Mouse (Mus musculus) midbrain, postnatal 0 days (tissue): ENCODE data around the gene Gm7861. TPM values are rescaled to one million over a fixed set of nuclear protein-coding genes. Genes with fewer than 3 reads are reported as not detected.
"Not testable (repeated sequence)": the region's sequence is repeated elsewhere in the genome, so short reads cannot be mapped to it uniquely, and the experiment has no call there.

Source experiments
- ATAC-seq: fragments of 200-750 bp; cut with Nextera tagmentation; 2 replicates; pipeline ENCODE4 v1.8.0; 2017; ENCODE audit warnings: moderate number of reproducible peaks, mild to moderate bottlenecking, moderate TSS enrichment, moderate library complexity; ENCODE audit not compliant: low FRiP score
- DNase-seq: peaks from one replicate; pipeline ENCODE4 v3.0.0-alpha.2; 2015; ENCODE audit warnings: low spot score
- H3K27ac ChIP-seq: fragments of 300-500 bp; sonication (generic); 2 replicates; pipeline ENCODE4 v1.5.1; 2014; ENCODE audit warnings: low read depth, mild to moderate bottlenecking, low read length, mixed read lengths
- H3K27me3 ChIP-seq: fragments of 300-500 bp; sonication (generic); 2 replicates; pipeline ENCODE4 v1.6.1; 2014; ENCODE audit warnings: low read length, control low read depth, mixed read lengths; ENCODE audit not compliant: insufficient read depth
- H3K36me3 ChIP-seq: fragments of 300-500 bp; sonication (generic); 2 replicates; pipeline ENCODE4 v1.6.1; 2014; ENCODE audit warnings: low read length, control low read depth, mixed read lengths; ENCODE audit not compliant: insufficient read depth
- H3K4me1 ChIP-seq: fragments of 300-500 bp; sonication (generic); 2 replicates; pipeline ENCODE4 v1.6.1; 2014; ENCODE audit warnings: mild to moderate bottlenecking, control low read depth, antibody characterized with exemption, low read length, mixed read lengths; ENCODE audit not compliant: insufficient read depth
- H3K4me2 ChIP-seq: fragments of 300-500 bp; sonication (generic); 2 replicates; pipeline ENCODE4 v1.6.1; 2014; ENCODE audit warnings: low read depth, mild to moderate bottlenecking, low read length, mixed read lengths; ENCODE audit not compliant: poor library complexity, severe bottlenecking
- H3K4me3 ChIP-seq: fragments of 300-500 bp; sonication (generic); 2 replicates; pipeline ENCODE4 v1.5.1; 2014; ENCODE audit warnings: low read depth, mild to moderate bottlenecking, low read length, moderate library complexity
- H3K9ac ChIP-seq: fragments of 300-500 bp; sonication (generic); replicated peaks from 2 replicates; pipeline ENCODE4 v1.6.1; 2014; ENCODE audit warnings: mild to moderate bottlenecking, low read length, moderate library complexity, mixed read lengths; ENCODE audit not compliant: poor library complexity, severe bottlenecking
- H3K9me3 ChIP-seq: fragments of 300-500 bp; sonication (generic); 2 replicates; pipeline ENCODE4 v1.6.1; 2016; ENCODE audit warnings: low read length, control low read depth
- whole genome bisulfite sequencing: fragments of 180-500 bp; shearing (Covaris S2); extraction: QIAGEN DNeasy Blood & Tissue Kit; methylation state at CpG from one replicate; pipeline ENCODE4 v1.1.7; 2014; 5-methylcytosine and 5-hydroxymethylcytosine counted together
- polyA plus RNA-seq: library from polyadenylated mRNA; unstranded; fragments of >200 nt; fragmentation: Nextera tagmentation; extraction: Ambion mirVana; gene quantifications from 2 replicates; pipeline ENCODE4 v1.2.1, GENCODE M21; 2015
- total RNA-seq: library from RNA; depleted of rRNA; stranded (reverse); fragments of >200 nt; gene quantifications from 2 replicates; pipeline ENCODE4 v1.2.3, GENCODE M21; 2014; rRNA removed

Gm7861 gene
- total RNA-seq: not detected in 2 replicates
- not detected in 2 replicates for polyA plus RNA-seq

- WGBS: no CpG with 5 or more reads among the region's 1 CpGs
- H3K27me3 ChIP-seq, H3K4me3 ChIP-seq, H3K9me3 ChIP-seq, DNase-seq, H3K27ac ChIP-seq, H3K4me1 ChIP-seq, H3K4me2 ChIP-seq, H3K36me3 ChIP-seq, H3K9ac ChIP-seq, ATAC-seq: not testable (repeated sequence)
Observed at GRCm38 (mm10) chr8:21594408-21594807, at the start of gene Gm7861. Gm7861 (minus strand) TSS chr8:21594508.

GRCm38 (mm10) chr8:21617883-21618282 lies 23.6 kb upstream of the Gm7861 start, which contains the start of gene Defa26:
Defa26 (plus strand) TSS chr8:21618183.
- DNase-seq, H3K4me1 ChIP-seq, H3K27me3 ChIP-seq, H3K4me3 ChIP-seq, H3K36me3 ChIP-seq, H3K4me2 ChIP-seq, H3K27ac ChIP-seq, ATAC-seq, H3K9me3 ChIP-seq, H3K9ac ChIP-seq: not testable (repeated sequence)
- WGBS: no CpG with 5 or more reads among the region's 1 CpGs

- not testable (repeated sequence) for H3K27me3 ChIP-seq, H3K4me2 ChIP-seq, ATAC-seq, H3K9me3 ChIP-seq, H3K9ac ChIP-seq, H3K27ac ChIP-seq, DNase-seq, H3K4me1 ChIP-seq, H3K36me3 ChIP-seq, H3K4me3 ChIP-seq
- WGBS: no CpG with 5 or more reads among the region's 1 CpGs
Observed at GRCm38 (mm10) chr8:21582706-21583105, 11.6 kb downstream of the Gm7861 start, which contains the start of gene Defa28. Defa28 (plus strand) TSS chr8:21583006.

GRCm38 (mm10) chr8:21565086-21565485 lies 29.2 kb downstream of the Gm7861 start, which contains the start of gene Defa37:
Defa37 (plus strand) TSS chr8:21565386.
- H3K27me3 ChIP-seq, H3K4me2 ChIP-seq, H3K36me3 ChIP-seq, DNase-seq, H3K27ac ChIP-seq, H3K4me3 ChIP-seq, ATAC-seq, H3K4me1 ChIP-seq, H3K9me3 ChIP-seq, H3K9ac ChIP-seq: not testable (repeated sequence)
- WGBS: no CpG with 5 or more reads among the region's 1 CpGs

Other genes starting within 250 kb of the Gm7861 start
- not detected in 2 replicates for gene Defa2, start 216.0 kb downstream of the Gm7861 start, total RNA-seq
- gene Defa2, start 216.0 kb downstream of the Gm7861 start, polyA plus RNA-seq: not detected in 2 replicates
- not detected in 2 replicates for gene Defa33, start 202.7 kb downstream of the Gm7861 start, total RNA-seq
- not detected in 2 replicates for gene Defa33, start 202.7 kb downstream of the Gm7861 start, polyA plus RNA-seq
- gene Defa36, start 167.1 kb downstream of the Gm7861 start, total RNA-seq: not detected in 2 replicates
- not detected in 2 replicates for gene Defa36, start 167.1 kb downstream of the Gm7861 start, polyA plus RNA-seq
- not detected in 2 replicates for gene Gm7849, start 137.9 kb downstream of the Gm7861 start, total RNA-seq
- not detected in 2 replicates for gene Gm7849, start 137.9 kb downstream of the Gm7861 start, polyA plus RNA-seq
- not detected in 2 replicates for gene Defa20, start 85.2 kb downstream of the Gm7861 start, total RNA-seq
- not detected in 2 replicates for gene Defa20, start 85.2 kb downstream of the Gm7861 start, polyA plus RNA-seq
- gene Defa32, start 65.5 kb downstream of the Gm7861 start, total RNA-seq: not detected in 2 replicates
- gene Defa32, start 65.5 kb downstream of the Gm7861 start, polyA plus RNA-seq: not detected in 2 replicates
- not detected in 2 replicates for gene Defa37, start 29.1 kb downstream of the Gm7861 start, total RNA-seq
- gene Defa37, start 29.1 kb downstream of the Gm7861 start, polyA plus RNA-seq: not detected in 2 replicates
- gene Defa28, start 11.5 kb downstream of the Gm7861 start, total RNA-seq: not detected in 2 replicates
- gene Defa28, start 11.5 kb downstream of the Gm7861 start, polyA plus RNA-seq: not detected in 2 replicates
- not detected in 2 replicates for gene Defa26, start 23.7 kb upstream of the Gm7861 start, total RNA-seq
- not detected in 2 replicates for gene Defa26, start 23.7 kb upstream of the Gm7861 start, polyA plus RNA-seq
- not detected in 2 replicates for gene Defa17, start 61.3 kb upstream of the Gm7861 start, total RNA-seq
- gene Defa17, start 61.3 kb upstream of the Gm7861 start, polyA plus RNA-seq: not detected in 2 replicates
- gene Defa34, start 71.3 kb upstream of the Gm7861 start, total RNA-seq: not detected in 2 replicates
- gene Defa34, start 71.3 kb upstream of the Gm7861 start, polyA plus RNA-seq: not detected in 2 replicates
- gene AY761184, start 109.1 kb upstream of the Gm7861 start, total RNA-seq: not detected in 2 replicates
- gene AY761184, start 109.1 kb upstream of the Gm7861 start, polyA plus RNA-seq: not detected in 2 replicates
- gene Defa24, start 140.0 kb upstream of the Gm7861 start, total RNA-seq: not detected in 2 replicates
- not detected in 2 replicates for gene Defa24, start 140.0 kb upstream of the Gm7861 start, polyA plus RNA-seq
- gene Defb50, start 229.0 kb upstream of the Gm7861 start, total RNA-seq: not detected in 2 replicates
- not detected in 2 replicates for gene Defb50, start 229.0 kb upstream of the Gm7861 start, polyA plus RNA-seq
- not detected in 2 replicates for gene Defb2, start 245.4 kb upstream of the Gm7861 start, total RNA-seq
- not detected in 2 replicates for gene Defb2, start 245.4 kb upstream of the Gm7861 start, polyA plus RNA-seq